Mouse (Mus musculus): ENCODE data around the gene Olfr872. TPM values are rescaled to one million over a fixed set of nuclear protein-coding genes. Genes with fewer than 3 reads are reported as not detected.

Gene Olfr872
- polyA plus RNA-seq, 1 experiment from 2014 or later, result not detected

GRCm38 (mm10) chr9:20298232-20298631, 61.3 kb downstream of the Olfr872 start, which contains the start of gene Olfr873:
TSS of gene Olfr873 (plus strand) at chr9:20298532.
- no peaks in the 10 kb centered on the region for H3K9me3 ChIP-seq (ENCODE audit: low read depth, low read length)
- no peak within 1 kb of the TSS for H3K9ac ChIP-seq
- no peak within 1 kb of the TSS for H3K4me2 ChIP-seq
- 86% methylated on average over 1 of the region's 1 CpGs for WGBS
- H3K27me3 ChIP-seq (ENCODE audit: insufficient read depth, low read length), result no peaks in the 10 kb centered on the region
- no peak within 1 kb of the TSS for H3K27ac ChIP-seq (ENCODE audit: low read depth)
- no peaks in the 10 kb centered on the region for H3K4me1 ChIP-seq (ENCODE audit: insufficient read depth)
- H3K36me3 ChIP-seq (ENCODE audit: insufficient read depth), result no peaks in the 10 kb centered on the region
- H3K4me3 ChIP-seq (ENCODE audit: low read depth, low read length), result no peak within 1 kb of the TSS
- no peak for TF ChIP-seq CTCF (IDR thresholded peaks at IDR 0.05; ENCODE audit: low read depth)
- no peak for ATAC-seq (ENCODE audit: insufficient read depth)
- DNase-seq, result no peak

Other genes starting within 250 kb of the Olfr872 start
- not detected in 2 replicates for gene Olfr866, start 209.1 kb upstream of the Olfr872 start, polyA plus RNA-seq (2014; fragmentation: Nextera tagmentation; extraction: Ambion mirVana)
- gene Olfr867, start 179.6 kb upstream of the Olfr872 start, polyA plus RNA-seq (2014; fragmentation: Nextera tagmentation; extraction: Ambion mirVana), result not detected in 2 replicates
- gene Olfr868, start 138.5 kb upstream of the Olfr872 start, polyA plus RNA-seq (2014; fragmentation: Nextera tagmentation; extraction: Ambion mirVana), result not detected in 2 replicates
- not detected in 2 replicates for gene Olfr869, start 108.1 kb upstream of the Olfr872 start, polyA plus RNA-seq (2014; fragmentation: Nextera tagmentation; extraction: Ambion mirVana)
- gene Olfr870, start 63.1 kb upstream of the Olfr872 start, polyA plus RNA-seq (2014; fragmentation: Nextera tagmentation; extraction: Ambion mirVana), result not detected in 2 replicates
- not detected in 2 replicates for gene Olfr871, start 24.9 kb upstream of the Olfr872 start, polyA plus RNA-seq (2014; fragmentation: Nextera tagmentation; extraction: Ambion mirVana)
- gene Olfr39, start 45.2 kb downstream of the Olfr872 start, polyA plus RNA-seq (2014; fragmentation: Nextera tagmentation; extraction: Ambion mirVana), result not detected in 2 replicates
- not detected in 2 replicates for gene Olfr873, start 61.4 kb downstream of the Olfr872 start, polyA plus RNA-seq (2014; fragmentation: Nextera tagmentation; extraction: Ambion mirVana)
- gene Olfr18, start 99.0 kb downstream of the Olfr872 start, polyA plus RNA-seq (2014; fragmentation: Nextera tagmentation; extraction: Ambion mirVana), result not detected in 2 replicates
- gene Zfp560, start 148.1 kb downstream of the Olfr872 start, polyA plus RNA-seq (2014; fragmentation: Nextera tagmentation; extraction: Ambion mirVana), result 37.8 and 39.7 TPM in 2 replicates
- 30.2 and 34.0 TPM in 2 replicates for gene Zfp26, start 223.0 kb downstream of the Olfr872 start, polyA plus RNA-seq (2014; fragmentation: Nextera tagmentation; extraction: Ambion mirVana)